Mouse (Mus musculus) MEL (cell line): ENCODE measurements at regions not wholly inside any gene's neighbourhood (a gene's known extent, or its start where the extent isn't known, plus 50 kb on each side); places are given as distances from the start of the nearest gene placed in this dataset.
"Not testable (repeated sequence)": the region's sequence is repeated elsewhere in the genome, so short reads cannot be mapped to it uniquely, and the experiment has no call there.

Experiments used
- DNase-seq: peaks from one replicate; pipeline ENCODE4 v3.0.0; 2011; ENCODE audit warnings: low read depth, low spot score
- H3K27ac ChIP-seq: 2 replicates; pipeline ENCODE4 v1.5.1; 2012; ENCODE audit warnings: low read depth, mild to moderate bottlenecking, control low read depth, low read length, moderate library complexity; ENCODE audit not compliant: control insufficient read depth
- H3K27me3 ChIP-seq, 2 experiments: fragments of 150-350 bp in 1 of 2; sonication (generic) in 1 of 2; 2 replicates each; pipeline ENCODE4 v1.6.1; 2012; ENCODE audit warnings: low read length in 2 of 2, mild to moderate bottlenecking in 2 of 2, improper control_type of control experiment in 1 of 2, moderate library complexity in 1 of 2; ENCODE audit not compliant: insufficient read depth in 2 of 2, control insufficient read depth in 1 of 2
- H3K36me3 ChIP-seq, 2 experiments: 2 replicates each; pipeline ENCODE4 v1.6.1; 2012 to 2014; ENCODE audit warnings: low read length in 2 of 2, improper control_type of control experiment in 1 of 2, inconsistent platforms in 1 of 2, mild to moderate bottlenecking in 1 of 2; ENCODE audit not compliant: insufficient read depth in 2 of 2, control insufficient read depth in 1 of 2
- H3K4me1 ChIP-seq, 2 experiments: fragments of 150-350 bp in 1 of 2; sonication (generic) in 1 of 2; 2 replicates each; pipeline ENCODE4 v1.6.1; 2012; ENCODE audit warnings: low read length in 2 of 2, improper control_type of control experiment in 1 of 2, mild to moderate bottlenecking in 1 of 2; ENCODE audit not compliant: insufficient read depth in 2 of 2, control insufficient read depth in 1 of 2
- H3K4me3 ChIP-seq, 2 experiments: fragments of 150-350 bp in 1 of 2; sonication (generic) in 1 of 2; 2 replicates each; pipeline ENCODE4 v1.5.1; 2012; ENCODE audit warnings: low read depth in 2 of 2, low read length in 2 of 2, mild to moderate bottlenecking in 2 of 2, moderate library complexity in 2 of 2, control low read depth in 1 of 2, improper control_type of control experiment in 1 of 2; ENCODE audit not compliant: control insufficient read depth in 1 of 2, insufficient read depth in 1 of 2
- H3K79me2 ChIP-seq: 2 replicates; pipeline ENCODE4 v1.6.1; 2012; ENCODE audit warnings: mild to moderate bottlenecking, low read length, moderate library complexity; ENCODE audit not compliant: control insufficient read depth, poor library complexity, insufficient read depth
- H3K9ac ChIP-seq: 2 replicates; pipeline ENCODE4 v1.6.1; 2012; ENCODE audit warnings: low read depth, mild to moderate bottlenecking, control low read depth, low read length, moderate library complexity; ENCODE audit not compliant: control insufficient read depth, poor library complexity, severe bottlenecking
- H3K9me3 ChIP-seq: fragments of 150-350 bp; sonication (generic); replicated peaks from 2 replicates; pipeline ENCODE4 v1.6.1; 2012; ENCODE audit warnings: mild to moderate bottlenecking, low read length, improper control_type of control experiment, moderate library complexity; ENCODE audit not compliant: insufficient read depth
- CHD1 ChIP-seq: IDR thresholded peaks from 2 replicates; pipeline ENCODE4 v1.6.1; 2012; ENCODE audit warnings: low read depth, mild to moderate bottlenecking, inconsistent platforms, low read length, improper control_type of control experiment
- CTCF ChIP-seq, 3 experiments: IDR thresholded peaks in 2 of 3; conservative IDR thresholded peaks in 1 of 3; 2 replicates each; pipeline ENCODE4 v1.5.1; 2011 to 2012; ENCODE audit warnings: low read length in 3 of 3, low read depth in 2 of 3, mild to moderate bottlenecking in 2 of 3, improper control_type of control experiment in 1 of 3, inconsistent platforms in 1 of 3, mixed read lengths in 1 of 3, moderate library complexity in 1 of 3; ENCODE audit not compliant: control insufficient read depth in 1 of 3, insufficient read depth in 1 of 3, poor library complexity in 1 of 3, severe bottlenecking in 1 of 3
- EP300 ChIP-seq, 2 experiments: IDR thresholded peaks; 2 replicates each; pipeline ENCODE4 v1.6.1; 2011; ENCODE audit warnings: improper control_type of control experiment in 2 of 2, low read length in 2 of 2, low read depth in 1 of 2, mild to moderate bottlenecking in 1 of 2
- JUND ChIP-seq: IDR thresholded peaks from 2 replicates; pipeline ENCODE4 v1.6.1; 2011; ENCODE audit warnings: low read depth, mild to moderate bottlenecking, improper control_type of control experiment, low read length
- MEF2A ChIP-seq: IDR thresholded peaks from 2 replicates; pipeline ENCODE4 v1.6.1; 2014; ENCODE audit warnings: low read depth, mild to moderate bottlenecking, inconsistent platforms, low read length, improper control_type of control experiment; ENCODE audit not compliant: poor library complexity, insufficient replicate concordance, severe bottlenecking; ENCODE audit errors: extremely low read depth
- MYB ChIP-seq: IDR thresholded peaks from 2 replicates; pipeline ENCODE4 v1.6.1; 2011; ENCODE audit warnings: mild to moderate bottlenecking, low read depth, low read length, improper control_type of control experiment
- MYC ChIP-seq: IDR thresholded peaks from 2 replicates; pipeline ENCODE4 v1.6.1; 2011; ENCODE audit warnings: low read depth, mild to moderate bottlenecking, low read length, improper control_type of control experiment, moderate library complexity
- NELFE ChIP-seq: IDR thresholded peaks from 2 replicates; pipeline ENCODE4 v1.6.1; 2011; ENCODE audit warnings: low read depth, low read length, improper control_type of control experiment
- POLR2AphosphoS2 ChIP-seq: IDR thresholded peaks from 2 replicates; pipeline ENCODE4 v1.6.1; 2011; ENCODE audit warnings: low read length, improper control_type of control experiment
- TCF12 ChIP-seq: IDR thresholded peaks from 2 replicates; pipeline ENCODE4 v1.6.1; 2014; ENCODE audit warnings: low read depth, mild to moderate bottlenecking, inconsistent platforms, low read length, improper control_type of control experiment, moderate library complexity
- USF2 ChIP-seq, 2 experiments: IDR thresholded peaks; 2 replicates each; pipeline ENCODE4 v1.6.1; 2011 to 2012; ENCODE audit warnings: improper control_type of control experiment in 2 of 2, low read length in 2 of 2, borderline replicate concordance in 1 of 2, inconsistent platforms in 1 of 2, low read depth in 1 of 2, mild to moderate bottlenecking in 1 of 2; ENCODE audit not compliant: insufficient read depth in 1 of 2
- ZKSCAN1 ChIP-seq: IDR thresholded peaks from 2 replicates; pipeline ENCODE4 v1.6.1; 2012; ENCODE audit warnings: low read depth, mild to moderate bottlenecking, inconsistent platforms, low read length, improper control_type of control experiment, moderate library complexity
- ZMIZ1 ChIP-seq: IDR thresholded peaks from 2 replicates; pipeline ENCODE4 v1.6.1; 2012; ENCODE audit warnings: low read depth, mild to moderate bottlenecking, inconsistent platforms, low read length, improper control_type of control experiment, moderate library complexity

DNA sequence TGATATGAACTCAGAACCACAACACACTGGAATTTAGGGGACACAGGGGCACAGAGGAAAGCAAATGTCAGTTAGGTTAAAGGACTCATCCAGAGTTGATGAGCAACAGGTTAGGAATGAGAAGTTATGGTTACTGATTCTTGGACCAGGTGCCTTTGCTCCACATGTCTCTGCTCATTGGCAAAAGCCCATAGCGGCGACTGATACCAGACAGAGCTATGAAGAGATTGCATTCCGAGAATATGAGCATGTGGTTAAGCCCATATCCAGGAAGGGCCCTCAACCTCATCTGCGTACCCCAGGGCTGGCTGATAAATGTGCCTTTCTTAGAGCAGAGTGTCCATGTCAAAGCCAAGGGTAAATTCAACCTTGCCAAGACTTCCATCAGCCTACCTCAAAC, 67.1 kb upstream of the Scrg1 start:
- Histone ChIP-seq H3K4me1 (no peaks in the 10 kb centered on the region), H3K9me3 (no peaks in the 10 kb centered on the region), H3K79me2 (no peaks in the 10 kb centered on the region), H3K27ac (no peak overlapping the region), H3K4me3 (no peak overlapping the region), H3K36me3 (no peaks in the 10 kb centered on the region), H3K27me3 (no peaks in the 10 kb centered on the region), H3K9ac (no peak overlapping the region)
- TF ChIP-seq MEF2A: no peak
- TF ChIP-seq EP300 (IDR thresholded peaks at IDR 0.05; ENCODE audit: low read depth in 1 of 2, low read length in 2 of 2): no peak
- TF ChIP-seq CHD1: no peak
- no peak for TF ChIP-seq POLR2AphosphoS2
- no peak for TF ChIP-seq MYC
- no peak for TF ChIP-seq ZKSCAN1
- TF ChIP-seq CTCF (IDR thresholded peaks at IDR 0.05 in 2 of 3, conservative IDR thresholded peaks at IDR 0.05 in 1 of 3; ENCODE audit: control insufficient read depth in 1 of 3, insufficient read depth in 1 of 3, low read depth in 2 of 3, low read length in 3 of 3, poor library complexity in 1 of 3, severe bottlenecking in 1 of 3): no peak
- no peak for TF ChIP-seq ZMIZ1
- no peak for TF ChIP-seq TCF12
- TF ChIP-seq JUND: no peak
- TF ChIP-seq MYB: no peak
- DNase-seq: no peak

DNA sequence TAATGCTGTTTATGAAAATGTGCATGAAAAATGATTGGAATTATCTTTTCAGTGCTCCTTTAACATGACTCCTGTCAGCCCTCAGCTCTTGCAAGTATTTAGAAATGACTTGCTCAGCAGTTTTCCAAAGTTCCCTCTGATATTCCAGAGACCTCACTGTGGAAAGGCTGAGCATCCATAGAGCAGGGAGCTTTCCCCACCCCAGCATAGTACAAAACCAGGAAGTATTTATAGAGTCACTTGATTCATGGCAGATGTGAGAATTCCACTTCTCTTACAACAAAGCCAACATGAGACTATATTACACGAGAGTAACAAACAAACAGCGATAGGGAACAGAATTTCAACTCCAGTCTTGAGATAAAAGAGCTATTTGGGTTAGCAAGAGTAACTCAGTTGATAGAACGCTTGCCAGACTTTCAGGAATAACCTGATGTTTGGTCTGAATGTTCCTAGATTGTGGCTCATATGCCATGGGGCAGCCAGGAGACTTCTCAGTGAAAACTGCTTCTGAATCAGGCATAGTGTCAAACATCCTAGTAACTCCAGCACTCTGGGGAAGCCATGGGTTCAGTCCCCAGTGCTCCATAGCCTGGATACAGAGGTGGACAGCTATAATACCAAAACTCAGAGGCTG, 57.6 kb upstream of the Scrg1 start:
- Histone ChIP-seq H3K4me3 (no peak overlapping the region), H3K27ac (no peak overlapping the region), H3K79me2 (no peaks in the 10 kb centered on the region), H3K9ac (no peak overlapping the region), H3K27me3 (no peaks in the 10 kb centered on the region; a peak in 1 of 4 replicates), H3K36me3 (no peaks in the 10 kb centered on the region), H3K4me1 (no peaks in the 10 kb centered on the region), H3K9me3 (no peaks in the 10 kb centered on the region)
- DNase-seq: no peak
- TF ChIP-seq NELFE (no peak), USF2 (IDR thresholded peaks at IDR 0.05; ENCODE audit: borderline replicate concordance in 1 of 2, insufficient read depth in 1 of 2, low read depth in 1 of 2, low read length in 2 of 2) (no peak)

DNA sequence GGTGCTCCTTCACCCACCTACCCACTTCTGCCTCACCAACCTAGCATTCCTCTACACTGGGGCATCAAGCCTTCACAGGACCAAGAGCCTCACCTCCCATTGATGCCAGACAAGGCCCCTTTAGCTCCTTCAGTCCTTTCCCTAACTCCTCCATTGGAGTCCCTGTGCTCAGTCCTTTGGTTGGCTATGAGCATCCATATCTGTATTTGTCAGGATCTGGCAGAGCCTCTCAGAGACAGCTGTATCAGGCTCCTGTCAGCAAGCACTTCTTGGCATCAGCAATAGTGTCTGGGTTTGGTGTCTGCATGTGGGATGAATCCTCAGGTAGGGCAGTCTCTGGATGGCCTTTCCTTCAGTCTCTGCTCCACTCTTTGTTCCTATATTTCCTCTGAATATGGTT, 55.6 kb upstream of the Scrg1 start:
- DNase-seq, H3K27me3 ChIP-seq, H3K4me1 ChIP-seq, H3K27ac ChIP-seq, H3K79me2 ChIP-seq, H3K4me3 ChIP-seq, H3K9ac ChIP-seq, H3K9me3 ChIP-seq, H3K36me3 ChIP-seq: not testable (repeated sequence)
